Mouse (Mus musculus) spleen, postnatal 36 days (tissue): ENCODE data around the gene Ccdc185.

Source experiments
- DNase-seq, 2 experiments: peaks; one replicate each; pipeline ENCODE4 v3.0.0; 2022; ENCODE audit warnings: low spot score in 2 of 2, mixed read lengths in 1 of 2

The Ccdc185 gene

GRCm38 (mm10) chr1:182747081-182747480 is 1.9 kb downstream of the Ccdc185 start:
- no peak for DNase-seq

- no peak for DNase-seq
These were observed 13.1 kb downstream of the Ccdc185 start for GRCm38 (mm10) chr1:182735891-182736290.

- no peak for DNase-seq
These were observed 16.3 kb downstream of the Ccdc185 start for GRCm38 (mm10) chr1:182732695-182733094.

GRCm38 (mm10) chr1:182729002-182729401 is 20.0 kb downstream of the Ccdc185 start:
- no peak for DNase-seq

GRCm38 (mm10) chr1:182727541-182727940 is 21.4 kb downstream of the Ccdc185 start:
- no peak for DNase-seq

DNA sequence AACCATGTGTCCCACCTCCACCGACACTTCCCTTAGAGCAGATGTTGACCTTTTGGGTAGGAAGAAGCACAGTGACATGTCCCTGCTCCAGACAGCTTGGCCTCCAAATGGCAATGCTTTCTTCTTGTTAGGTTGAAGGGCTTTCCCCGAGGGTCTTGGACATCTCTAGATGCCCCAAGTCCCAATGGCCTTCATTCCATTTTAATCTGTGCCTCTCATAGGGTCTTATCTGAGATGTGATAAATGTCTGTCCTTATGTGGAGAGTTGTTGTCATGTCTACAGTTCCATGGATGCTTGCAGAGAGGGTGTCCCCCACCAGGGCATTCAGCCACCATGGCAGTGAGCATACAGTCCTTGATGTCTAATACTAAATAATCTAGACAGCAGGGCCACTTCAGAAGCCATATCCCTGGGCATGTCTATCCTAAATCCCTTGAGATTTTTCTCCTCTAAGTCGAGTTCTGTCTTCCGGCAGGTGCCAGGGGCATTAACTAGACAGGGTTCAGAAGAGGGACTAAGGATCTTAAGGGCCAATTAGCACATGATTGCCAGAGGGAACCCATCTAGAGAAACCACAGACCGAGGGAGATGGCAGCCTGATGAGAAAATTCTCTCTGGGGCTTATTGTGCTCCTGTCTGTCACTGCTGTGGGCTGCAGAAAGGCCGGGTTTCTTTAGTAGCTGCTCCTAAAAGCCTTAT is 34.6 kb downstream of the Ccdc185 start:
- DNase-seq = no peak

DNA sequence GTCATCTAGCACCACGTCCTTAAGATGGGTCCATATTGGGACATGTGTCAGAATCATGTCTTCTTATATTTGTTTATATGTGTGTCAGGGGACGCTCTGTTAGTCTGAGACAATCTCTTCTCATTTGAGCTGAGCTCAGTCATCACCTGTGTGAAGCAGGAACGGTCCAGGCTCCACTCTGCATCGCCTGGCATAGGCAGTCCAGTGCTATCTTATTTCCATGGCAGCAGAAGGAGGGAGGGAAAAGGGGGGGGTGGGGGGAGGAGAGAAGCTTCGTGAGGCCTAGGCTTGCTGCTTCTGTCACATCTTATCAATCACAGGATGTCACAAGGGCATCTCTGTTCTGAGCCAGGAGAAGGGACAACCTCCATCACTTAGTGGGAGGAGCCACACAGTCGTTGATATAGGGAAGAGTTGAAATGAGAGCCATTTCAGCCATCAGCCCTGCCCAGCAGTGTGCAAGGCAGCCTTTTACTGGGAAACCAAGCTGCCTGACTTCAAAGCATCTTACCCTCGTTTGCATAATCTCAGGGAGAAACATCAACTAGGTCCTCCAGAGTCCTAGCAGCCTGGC is 37.5 kb downstream of the Ccdc185 start:
- DNase-seq = no peak

DNA sequence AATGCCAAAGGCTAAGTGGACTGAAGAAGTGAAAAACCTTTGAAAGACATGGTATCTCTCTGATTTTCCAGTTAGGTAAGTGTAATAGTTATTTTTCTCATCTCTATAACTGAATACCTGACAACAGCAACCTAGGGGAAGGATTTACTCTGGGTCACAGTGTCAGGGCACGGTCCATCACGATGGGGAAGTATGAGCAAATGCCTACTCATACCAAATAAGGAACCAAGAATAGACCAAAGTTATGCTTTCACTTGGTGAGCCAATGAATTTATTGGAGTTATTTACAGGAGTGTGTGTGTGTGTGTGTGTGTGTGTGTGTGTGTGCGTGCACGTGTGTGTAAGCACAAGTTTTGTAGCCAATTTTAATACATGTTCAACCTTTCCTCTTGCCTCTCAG is 41.5 kb downstream of the Ccdc185 start:
- DNase-seq = no peak

DNA sequence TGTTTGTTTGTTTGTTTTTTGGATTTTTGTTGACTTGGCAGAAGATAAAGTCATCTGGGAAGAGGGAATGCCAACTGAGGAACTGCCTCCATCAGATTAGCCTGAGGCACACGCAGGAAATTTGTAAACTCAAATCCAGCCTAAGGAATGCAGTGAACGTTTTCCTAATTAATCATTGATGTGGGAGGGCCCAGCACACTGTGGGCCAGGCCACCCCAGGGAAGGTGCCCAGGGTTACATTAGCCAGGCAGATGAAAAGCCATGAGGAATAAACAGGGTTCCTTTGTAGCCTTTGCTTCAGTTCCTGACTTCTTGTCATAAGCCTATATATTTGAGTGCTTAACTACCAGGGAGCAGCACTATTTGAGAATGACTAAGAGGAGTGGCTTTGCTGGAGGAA is 44.1 kb downstream of the Ccdc185 start:
- no peak for DNase-seq

DNA sequence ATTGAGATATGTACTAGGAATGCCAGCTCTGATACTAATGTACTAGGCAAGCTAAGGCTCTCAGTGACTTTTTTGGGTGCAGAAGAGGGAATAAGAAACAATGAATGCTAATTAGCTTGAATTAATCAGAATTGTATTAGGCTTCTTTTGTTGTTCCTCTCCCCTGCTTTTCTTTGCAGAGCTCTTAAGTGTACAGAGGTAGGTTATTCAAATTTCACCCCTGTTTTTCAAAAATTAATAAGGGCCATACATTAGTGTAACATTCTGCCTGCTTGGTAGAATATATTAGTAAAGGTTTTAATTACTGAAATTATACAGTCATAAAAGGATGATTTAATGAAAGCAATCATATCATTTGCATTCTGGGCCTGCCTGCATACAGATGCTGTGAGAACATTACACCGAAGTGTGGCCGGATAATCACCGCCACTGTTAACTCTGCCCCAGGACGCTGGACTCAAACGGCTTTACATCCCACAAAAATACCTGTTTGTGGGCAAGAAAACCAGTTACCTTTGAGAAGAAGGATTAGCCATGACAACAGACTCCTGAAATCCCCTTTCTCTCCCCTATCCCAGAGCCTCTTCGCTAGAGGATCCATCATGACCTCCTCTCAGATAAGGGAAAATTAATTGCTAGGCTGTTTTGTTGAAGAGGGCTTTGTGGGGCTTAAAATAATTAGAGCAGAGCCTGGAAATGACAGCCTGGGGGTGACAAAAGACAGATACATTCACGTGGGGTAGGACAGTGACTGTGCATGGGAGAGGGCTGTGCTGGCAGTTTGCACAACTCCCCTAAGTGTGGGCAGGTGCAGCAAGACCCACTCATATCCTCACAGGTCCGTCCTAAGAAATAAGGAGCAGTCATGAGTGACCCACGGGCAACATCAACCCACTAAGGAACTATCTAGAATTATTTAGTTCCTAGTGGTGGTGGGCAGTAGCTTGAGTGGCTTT is 49.3 kb downstream of the Ccdc185 start:
- no peak for DNase-seq
